Mouse (Mus musculus): ENCODE data around the gene Trmt10c. TPM values are rescaled to one million over a fixed set of nuclear protein-coding genes. Genes with fewer than 3 reads are reported as not detected.
A peak's percentile ranks its signal among the peaks of the same experiment; 100 is the strongest.
"Not testable (repeated sequence)": the region's sequence is repeated elsewhere in the genome, so short reads cannot be mapped to it uniquely, and the experiment has no call there.

Trmt10c gene
- polyA plus RNA-seq, 1 experiment: 2.6 TPM

DNA sequence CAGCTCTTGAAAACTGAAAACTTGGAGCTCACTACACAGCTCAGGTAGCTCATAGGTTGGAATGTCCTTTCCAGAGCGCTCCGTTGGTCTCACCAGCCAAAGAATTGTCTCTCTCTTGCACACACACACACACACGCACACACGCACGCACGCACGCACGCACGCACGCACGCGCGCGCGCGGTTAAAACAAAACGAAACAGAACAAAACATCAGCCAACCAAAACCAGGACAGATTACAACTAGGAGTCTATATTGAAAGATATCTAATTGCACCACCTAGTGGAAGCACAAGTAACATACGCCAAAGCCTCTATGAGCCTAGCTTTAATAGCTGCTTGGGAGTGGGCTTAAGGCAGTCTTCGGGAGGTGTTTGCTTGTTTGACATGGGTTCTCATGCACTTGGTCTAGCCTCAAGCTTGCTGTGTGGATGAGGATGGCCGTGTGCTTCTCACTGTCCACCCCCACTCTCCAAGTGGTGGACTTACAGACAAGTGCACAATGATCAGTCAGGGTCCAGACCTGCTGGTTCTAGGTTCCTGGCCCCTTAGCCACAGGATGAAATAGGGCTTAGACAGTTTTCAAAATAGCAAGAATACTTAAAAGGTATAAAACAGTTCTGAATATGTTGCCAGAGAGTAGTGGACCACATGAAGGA, 26.8 kb upstream of the Trmt10c start:
- peak; percentile 34 to 65 for DNase-seq (ENCODE audit: low read depth in 1 of 2, low spot score in 2 of 2)
- 2% methylated on average over 20 of the region's 20 CpGs for WGBS
- H3K36me3 ChIP-seq (ENCODE audit: control insufficient read depth, insufficient read depth, low read length): no peaks in the 10 kb centered on the region

DNA sequence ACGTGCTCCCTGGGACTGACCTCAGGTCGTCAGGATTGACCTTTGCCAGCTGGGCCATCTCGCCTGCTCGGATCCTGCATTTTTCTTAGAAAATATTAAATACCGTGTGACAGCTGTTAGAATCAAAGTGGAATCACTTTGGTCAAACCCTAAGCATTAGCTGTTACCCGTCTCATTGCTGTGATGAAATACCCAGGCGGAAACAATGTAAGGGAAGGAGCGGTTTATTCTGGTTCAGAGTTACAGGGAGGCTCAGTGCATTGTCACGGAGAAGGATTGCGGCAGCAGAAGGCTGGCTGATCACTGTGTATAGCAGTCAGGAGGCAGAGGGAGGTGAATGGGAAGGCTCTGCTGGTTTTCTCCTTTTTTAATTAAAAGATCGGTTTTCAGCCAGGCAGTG, 25.4 kb upstream of the Trmt10c start:
- Histone ChIP-seq H3K4me3 (ENCODE audit: extremely low read depth, insufficient read depth, insufficient read length) (no peak overlapping the region), H3K27me3 (ENCODE audit: control insufficient read depth, insufficient read depth, low read length) (no peaks in the 10 kb centered on the region), H3K27ac (ENCODE audit: insufficient read depth, low read length) (no peak overlapping the region), H3K4me1 (ENCODE audit: control insufficient read depth, insufficient read depth, insufficient read length) (peaks cover 9% of the 10 kb centered on the region), H3K36me3 (ENCODE audit: control insufficient read depth, insufficient read depth, low read length) (no peaks in the 10 kb centered on the region)
- 82% methylated on average over 11 of the region's 11 CpGs for WGBS
- TF ChIP-seq POLR2A (IDR thresholded peaks at IDR 0.05; ENCODE audit: low read depth, low read length) (no peak), CTCF (IDR thresholded peaks at IDR 0.05; ENCODE audit: extremely low read depth, insufficient read depth, insufficient read length, insufficient replicate concordance) (no peak)
- DNase-seq (ENCODE audit: low read depth in 1 of 2, low spot score in 2 of 2): no peak

More for the DNA sequence above, 26.8 kb upstream of the Trmt10c start:
- Histone ChIP-seq H3K27ac (ENCODE audit: insufficient read depth, low read length) (peak overlapping the region; percentile 73), H3K4me3 (ENCODE audit: extremely low read depth, insufficient read depth, insufficient read length) (peak overlapping the region; percentile 57), H3K4me1 (ENCODE audit: control insufficient read depth, insufficient read depth, insufficient read length) (peaks cover 13% of the 10 kb centered on the region), H3K27me3 (ENCODE audit: control insufficient read depth, insufficient read depth, low read length) (no peaks in the 10 kb centered on the region)
- TF ChIP-seq CTCF (IDR thresholded peaks at IDR 0.05; ENCODE audit: extremely low read depth, insufficient read depth, insufficient read length, insufficient replicate concordance) (peak; percentile 4; the same call in 1 of the 2 replicates), POLR2A (IDR thresholded peaks at IDR 0.05; ENCODE audit: low read depth, low read length) (no peak)

DNA sequence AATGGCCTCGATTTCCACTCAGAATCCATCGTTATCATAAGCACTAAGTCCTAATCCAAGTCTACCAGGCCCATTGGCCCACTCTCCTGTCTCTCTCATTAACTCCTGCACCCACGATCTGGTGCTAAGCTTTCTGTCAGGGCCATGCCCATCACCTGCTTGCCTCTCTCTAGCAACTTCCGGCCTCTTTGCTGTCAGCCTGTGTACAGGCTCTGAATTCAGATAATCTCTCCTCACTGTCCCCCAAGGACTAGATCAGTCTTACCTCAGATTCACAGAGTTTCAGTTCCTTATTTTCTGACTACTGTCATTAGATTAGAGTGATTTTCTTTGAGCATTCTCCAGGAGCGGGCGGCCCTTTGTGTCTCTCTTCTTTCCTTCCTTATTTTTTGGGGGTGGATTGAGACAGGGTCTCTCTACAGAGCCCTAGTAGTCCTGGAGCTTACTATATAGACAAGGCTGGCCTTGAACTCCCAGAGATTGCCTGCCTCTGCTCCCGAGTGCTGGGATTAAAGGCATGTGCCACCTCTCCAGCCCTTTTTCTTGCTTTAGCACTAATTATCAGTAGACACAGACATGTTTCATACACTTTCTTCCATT, 24.5 kb upstream of the Trmt10c start:
- TF ChIP-seq CTCF (IDR thresholded peaks at IDR 0.05; ENCODE audit: extremely low read depth, insufficient read depth, insufficient read length, insufficient replicate concordance) (no peak), POLR2A (IDR thresholded peaks at IDR 0.05; ENCODE audit: low read depth, low read length) (peak; percentile 21)
- Histone ChIP-seq H3K4me3 (ENCODE audit: extremely low read depth, insufficient read depth, insufficient read length) (no peak overlapping the region), H3K27ac (ENCODE audit: insufficient read depth, low read length) (peak overlapping the region; percentile 90), H3K27me3 (ENCODE audit: control insufficient read depth, insufficient read depth, low read length) (no peaks in the 10 kb centered on the region), H3K36me3 (ENCODE audit: control insufficient read depth, insufficient read depth, low read length) (no peaks in the 10 kb centered on the region), H3K4me1 (ENCODE audit: control insufficient read depth, insufficient read depth, insufficient read length) (peaks cover 9% of the 10 kb centered on the region)
- 38% methylated on average over 7 of the region's 7 CpGs for WGBS
- DNase-seq (ENCODE audit: low read depth in 1 of 2, low spot score in 2 of 2): peak; percentile 47 to 65

DNA sequence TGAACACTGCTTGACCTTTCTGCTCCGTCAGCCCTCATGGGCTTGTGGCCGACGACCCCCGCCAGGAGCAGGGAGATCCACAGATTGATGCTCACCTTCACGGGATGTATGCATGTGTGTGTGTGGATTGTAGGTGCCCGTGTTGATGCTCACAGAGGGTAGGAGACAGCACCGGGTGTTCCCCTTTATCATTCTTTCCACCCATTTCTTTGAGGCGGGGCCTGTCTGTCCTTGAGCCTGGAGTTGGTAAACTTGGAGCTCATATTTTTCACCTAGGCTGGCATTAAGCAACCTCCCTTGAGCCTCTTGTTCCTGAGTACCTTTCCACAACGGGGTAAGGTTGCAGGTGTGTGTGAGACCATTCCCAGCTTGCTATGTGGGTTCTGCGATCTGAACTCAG, 20.5 kb upstream of the Trmt10c start:
- Histone ChIP-seq H3K4me1 (ENCODE audit: control insufficient read depth, insufficient read depth, insufficient read length) (peaks cover 9% of the 10 kb centered on the region), H3K27me3 (ENCODE audit: control insufficient read depth, insufficient read depth, low read length) (no peaks in the 10 kb centered on the region), H3K27ac (ENCODE audit: insufficient read depth, low read length) (no peak overlapping the region), H3K4me3 (ENCODE audit: extremely low read depth, insufficient read depth, insufficient read length) (no peak overlapping the region), H3K36me3 (ENCODE audit: control insufficient read depth, insufficient read depth, low read length) (no peaks in the 10 kb centered on the region)
- 85% methylated on average over 10 of the region's 10 CpGs for WGBS
- DNase-seq (ENCODE audit: low read depth in 1 of 2, low spot score in 2 of 2): no peak
- TF ChIP-seq POLR2A (IDR thresholded peaks at IDR 0.05; ENCODE audit: low read depth, low read length): no peak
- no peak for TF ChIP-seq CTCF (IDR thresholded peaks at IDR 0.05; ENCODE audit: extremely low read depth, insufficient read depth, insufficient read length, insufficient replicate concordance)

DNA sequence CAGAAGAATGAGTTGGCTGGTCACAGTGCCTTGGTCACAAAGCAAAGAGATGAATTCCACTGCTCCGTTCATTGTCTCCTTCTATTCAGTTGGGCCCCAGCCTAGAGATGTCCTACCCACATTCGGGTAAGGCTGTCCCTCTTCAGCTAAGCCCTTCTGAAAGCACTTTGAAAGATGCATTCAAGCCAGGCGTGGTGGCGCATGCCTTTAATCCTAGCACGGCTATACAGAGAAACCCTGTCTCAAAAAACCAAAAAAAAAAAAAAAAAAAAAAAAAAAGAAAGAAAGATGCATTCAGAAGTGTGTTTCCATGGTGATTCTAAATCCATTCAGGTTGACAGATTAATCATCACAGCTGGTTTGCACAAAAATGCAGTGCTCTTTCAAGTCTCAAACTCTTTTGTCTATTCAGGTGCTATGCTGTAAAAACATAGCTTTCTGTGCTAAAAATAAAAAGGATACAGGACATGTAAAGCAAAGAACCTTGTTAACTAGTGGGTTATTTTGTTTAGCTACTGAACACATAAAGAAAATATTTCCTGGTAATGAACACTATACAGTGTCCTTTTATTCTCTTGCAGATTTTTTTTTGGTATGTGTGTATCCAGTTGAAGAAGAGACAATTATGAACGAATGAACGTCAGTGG, 19.4 kb upstream of the Trmt10c start:
- H3K4me1 ChIP-seq (ENCODE audit: control insufficient read depth, insufficient read depth, insufficient read length): peaks cover 7% of the 10 kb centered on the region; the same call in 1 of the 2 replicates
- no peak for DNase-seq (ENCODE audit: low read depth in 1 of 2, low spot score in 2 of 2)
- no peaks in the 10 kb centered on the region for H3K27me3 ChIP-seq (ENCODE audit: control insufficient read depth, insufficient read depth, low read length)
- no peak overlapping the region for H3K27ac ChIP-seq (ENCODE audit: insufficient read depth, low read length)
- no peak overlapping the region for H3K4me3 ChIP-seq (ENCODE audit: extremely low read depth, insufficient read depth, insufficient read length)
- TF ChIP-seq CTCF (IDR thresholded peaks at IDR 0.05; ENCODE audit: extremely low read depth, insufficient read depth, insufficient read length, insufficient replicate concordance) (no peak), POLR2A (IDR thresholded peaks at IDR 0.05; ENCODE audit: low read depth, low read length) (no peak)
- H3K36me3 ChIP-seq (ENCODE audit: control insufficient read depth, insufficient read depth, low read length): no peaks in the 10 kb centered on the region
- WGBS: 79% methylated on average over 7 of the region's 7 CpGs

DNA sequence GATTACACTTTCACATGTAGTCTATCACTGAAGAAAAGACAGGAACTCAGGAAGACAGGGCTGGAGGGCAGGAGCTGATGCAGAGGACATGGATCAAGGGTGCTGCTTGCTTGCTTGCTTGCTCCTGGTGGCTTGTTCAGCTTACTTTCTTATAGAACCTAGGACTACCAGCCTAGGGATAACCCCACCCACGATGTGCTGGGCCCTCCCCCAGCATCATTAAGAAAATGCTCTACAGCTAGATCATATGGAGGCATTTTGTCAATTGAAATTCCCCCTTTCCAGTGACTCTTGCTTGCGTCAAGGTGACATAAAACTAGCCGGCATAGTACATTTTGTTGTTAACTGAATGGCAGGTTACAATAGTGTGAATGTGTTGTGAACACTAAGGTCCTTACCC, 18.3 kb upstream of the Trmt10c start:
- TF ChIP-seq CTCF (IDR thresholded peaks at IDR 0.05; ENCODE audit: extremely low read depth, insufficient read depth, insufficient read length, insufficient replicate concordance) (no peak), POLR2A (IDR thresholded peaks at IDR 0.05; ENCODE audit: low read depth, low read length) (no peak)
- Histone ChIP-seq H3K4me3 (ENCODE audit: extremely low read depth, insufficient read depth, insufficient read length) (no peak overlapping the region), H3K27ac (ENCODE audit: insufficient read depth, low read length) (no peak overlapping the region), H3K27me3 (ENCODE audit: control insufficient read depth, insufficient read depth, low read length) (no peaks in the 10 kb centered on the region), H3K36me3 (ENCODE audit: control insufficient read depth, insufficient read depth, low read length) (no peaks in the 10 kb centered on the region), H3K4me1 (ENCODE audit: control insufficient read depth, insufficient read depth, insufficient read length) (no peaks in the 10 kb centered on the region)
- no peak for DNase-seq (ENCODE audit: low read depth in 1 of 2, low spot score in 2 of 2)
- 80% methylated on average over 3 of the region's 3 CpGs for WGBS

DNA sequence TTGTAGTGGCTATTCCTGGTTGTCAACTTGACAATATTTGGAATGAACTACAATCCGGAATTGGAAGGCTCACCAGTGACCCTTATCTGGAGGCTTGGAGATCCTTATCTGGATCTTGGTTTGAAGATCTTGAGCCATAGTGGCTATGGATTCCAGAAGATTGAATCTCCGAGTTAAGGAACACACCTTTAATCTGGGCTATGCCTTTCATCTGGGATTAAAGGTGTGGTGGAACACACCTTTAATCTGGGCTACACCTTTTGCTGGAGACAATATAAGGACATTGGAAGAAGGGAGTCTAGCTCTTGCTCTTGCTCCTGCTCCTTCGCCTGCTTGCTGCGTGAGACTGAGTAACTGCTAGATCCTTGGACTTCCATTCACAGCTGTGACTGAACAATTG, 10.4 kb upstream of the Trmt10c start, which contains the start of gene Senp7:
TSS of gene Senp7 (plus strand) at position 301 of the 400 bp plus-strand sequence.
- not testable (repeated sequence) for DNase-seq (ENCODE audit: low read depth in 1 of 2, low spot score in 2 of 2); H3K27me3 ChIP-seq (ENCODE audit: control insufficient read depth, insufficient read depth, low read length); H3K36me3 ChIP-seq (ENCODE audit: control insufficient read depth, insufficient read depth, low read length); H3K27ac ChIP-seq (ENCODE audit: insufficient read depth, low read length); H3K4me3 ChIP-seq (ENCODE audit: extremely low read depth, insufficient read depth, insufficient read length); H3K4me1 ChIP-seq (ENCODE audit: control insufficient read depth, insufficient read depth, insufficient read length)
- no CpG with 5 or more reads among the region's 4 CpGs for WGBS

Measured in spleen, adult 2 months (tissue).